Mouse (Mus musculus): ENCODE results near the gene Bsn. TPM values are rescaled to one million over a fixed set of nuclear protein-coding genes. Genes with fewer than 3 reads are reported as not detected.

The Bsn gene
- 5.4 and 6.1 TPM in 2 replicates for polyA plus RNA-seq (2016; fragmentation: Nextera tagmentation; extraction: Ambion mirVana)

- Histone ChIP-seq H3K9ac (peak within 1 kb of the TSS; percentile 81), H3K4me1 (peaks cover 25% of the 10 kb centered on the region), H3K9me3 (replicated peaks) (no peaks in the 10 kb centered on the region), H3K27me3 (0 out of 2 replicates have a peak, but pooled peaks cover 3% of the 10 kb centered on the region), H3K4me2 (replicated peaks) (peak within 1 kb of the TSS; percentile 76), H3K27ac (peak within 1 kb of the TSS; percentile 84), H3K4me3 (peak within 1 kb of the TSS; percentile 64), H3K36me3 (peaks cover 6% of the 10 kb centered on the region; the same call in 1 of the 2 replicates)
- WGBS = 1% methylated on average over 82 of the region's 91 CpGs
- peak; percentile 85 for ATAC-seq (ENCODE audit: low FRiP score)
These were observed at the start of gene Bsn for GRCm38 (mm10) chr9:108189787-108190679. Gene Bsn, minus strand, starts transcription at chr9:108190384.

GRCm38 (mm10) chr9:108239951-108240350 is 49.8 kb upstream of the Bsn start:
- Histone ChIP-seq H3K4me2 (replicated peaks) (no peak overlapping the region), H3K36me3 (peaks cover 1% of the 10 kb centered on the region; the same call in 1 of the 2 replicates), H3K4me3 (no peak overlapping the region), H3K9ac (no peak overlapping the region), H3K4me1 (0 out of 2 replicates have a peak, but pooled peaks cover 3% of the 10 kb centered on the region), H3K9me3 (replicated peaks) (no peaks in the 10 kb centered on the region), H3K27me3 (no peaks in the 10 kb centered on the region), H3K27ac (no peak overlapping the region)
- ATAC-seq (ENCODE audit: low FRiP score) = no peak
- WGBS = 64% methylated on average over 5 of the region's 5 CpGs

GRCm38 (mm10) chr9:108238831-108239230 is 48.6 kb upstream of the Bsn start:
- WGBS = 80% methylated on average over 3 of the region's 3 CpGs
- H3K27me3 ChIP-seq = no peaks in the 10 kb centered on the region

GRCm38 (mm10) chr9:108238402-108238801 is 48.2 kb upstream of the Bsn start:
- no peak overlapping the region for H3K4me2 ChIP-seq (replicated peaks)
- 0 out of 2 replicates have a peak, but pooled peaks cover 3% of the 10 kb centered on the region for H3K4me1 ChIP-seq
- H3K27ac ChIP-seq = no peak overlapping the region
- no peaks in the 10 kb centered on the region for H3K27me3 ChIP-seq
- no peak overlapping the region for H3K9ac ChIP-seq
- H3K9me3 ChIP-seq (replicated peaks) = no peaks in the 10 kb centered on the region
- no peak for ATAC-seq (ENCODE audit: low FRiP score)
- H3K36me3 ChIP-seq = peaks cover 4% of the 10 kb centered on the region; the same call in 1 of the 2 replicates
- 95% methylated on average over 2 of the region's 2 CpGs for WGBS
- H3K4me3 ChIP-seq = no peak overlapping the region

More at GRCm38 (mm10) chr9:108238831-108239230, 48.6 kb upstream of the Bsn start:
- Histone ChIP-seq H3K4me3 (no peak overlapping the region), H3K9ac (no peak overlapping the region), H3K9me3 (replicated peaks) (no peaks in the 10 kb centered on the region), H3K27ac (no peak overlapping the region), H3K4me1 (0 out of 2 replicates have a peak, but pooled peaks cover 3% of the 10 kb centered on the region), H3K4me2 (replicated peaks) (no peak overlapping the region), H3K36me3 (peaks cover 4% of the 10 kb centered on the region; the same call in 1 of the 2 replicates)
- ATAC-seq (ENCODE audit: low FRiP score) = no peak

GRCm38 (mm10) chr9:108234682-108235081 is 44.5 kb upstream of the Bsn start:
- no peak for ATAC-seq (ENCODE audit: low FRiP score)
- H3K4me1 ChIP-seq = 0 out of 2 replicates have a peak, but pooled peaks cover 3% of the 10 kb centered on the region
- H3K27ac ChIP-seq = no peak overlapping the region
- H3K9ac ChIP-seq = no peak overlapping the region
- no peak overlapping the region for H3K4me3 ChIP-seq
- 95% methylated on average over 2 of the region's 2 CpGs for WGBS
- no peaks in the 10 kb centered on the region for H3K9me3 ChIP-seq (replicated peaks)
- H3K27me3 ChIP-seq = no peaks in the 10 kb centered on the region
- peaks cover 4% of the 10 kb centered on the region; the same call in 1 of the 2 replicates for H3K36me3 ChIP-seq
- no peak overlapping the region for H3K4me2 ChIP-seq (replicated peaks)

GRCm38 (mm10) chr9:108232908-108233307 is 42.7 kb upstream of the Bsn start:
- Histone ChIP-seq H3K4me2 (replicated peaks) (no peak overlapping the region), H3K27me3 (no peaks in the 10 kb centered on the region), H3K36me3 (peaks cover 4% of the 10 kb centered on the region; the same call in 1 of the 2 replicates), H3K27ac (no peak overlapping the region), H3K4me1 (0 out of 2 replicates have a peak, but pooled peaks cover 2% of the 10 kb centered on the region), H3K9ac (no peak overlapping the region), H3K9me3 (replicated peaks) (no peaks in the 10 kb centered on the region), H3K4me3 (no peak overlapping the region)
- 95% methylated on average over 2 of the region's 2 CpGs for WGBS
- ATAC-seq (ENCODE audit: low FRiP score) = no peak

GRCm38 (mm10) chr9:108227911-108228649 is 37.9 kb upstream of the Bsn start:
- no peak overlapping the region for H3K27ac ChIP-seq
- H3K27me3 ChIP-seq = no peaks in the 10 kb centered on the region
- H3K4me2 ChIP-seq (replicated peaks) = no peak overlapping the region
- H3K4me3 ChIP-seq = no peak overlapping the region
- no peak overlapping the region for H3K9ac ChIP-seq
- H3K4me1 ChIP-seq = 0 out of 2 replicates have a peak, but pooled peaks cover 2% of the 10 kb centered on the region
- ATAC-seq (ENCODE audit: low FRiP score) = no peak
- 41% methylated on average over 2 of the region's 2 CpGs for WGBS
- no peaks in the 10 kb centered on the region for H3K9me3 ChIP-seq (replicated peaks)
- H3K36me3 ChIP-seq = no peaks in the 10 kb centered on the region; the same call in 1 of the 2 replicates

- H3K9ac ChIP-seq = no peak overlapping the region
- H3K9me3 ChIP-seq (replicated peaks) = no peaks in the 10 kb centered on the region
- no peak for ATAC-seq (ENCODE audit: low FRiP score)
- no peak overlapping the region for H3K27ac ChIP-seq
- 84% methylated on average over 2 of the region's 2 CpGs for WGBS
- H3K27me3 ChIP-seq = no peaks in the 10 kb centered on the region
- H3K4me3 ChIP-seq = no peak overlapping the region
- no peak overlapping the region for H3K4me2 ChIP-seq (replicated peaks)
- 0 out of 2 replicates have a peak, but pooled peaks cover 2% of the 10 kb centered on the region for H3K4me1 ChIP-seq
- H3K36me3 ChIP-seq = no peaks in the 10 kb centered on the region; the same call in 1 of the 2 replicates
These were observed 35.0 kb upstream of the Bsn start for GRCm38 (mm10) chr9:108225166-108225565.

GRCm38 (mm10) chr9:108223633-108224032 is 33.4 kb upstream of the Bsn start:
- Histone ChIP-seq H3K4me1 (0 out of 2 replicates have a peak, but pooled peaks cover 2% of the 10 kb centered on the region), H3K27ac (no peak overlapping the region), H3K4me3 (no peak overlapping the region), H3K9me3 (replicated peaks) (no peaks in the 10 kb centered on the region), H3K4me2 (replicated peaks) (no peak overlapping the region), H3K27me3 (no peaks in the 10 kb centered on the region), H3K9ac (no peak overlapping the region), H3K36me3 (no peaks in the 10 kb centered on the region; the same call in 1 of the 2 replicates)
- no peak for ATAC-seq (ENCODE audit: low FRiP score)
- 93% methylated on average over 1 of the region's 1 CpGs for WGBS

GRCm38 (mm10) chr9:108221566-108221965 is 31.4 kb upstream of the Bsn start:
- 96% methylated on average over 3 of the region's 3 CpGs for WGBS
- Histone ChIP-seq H3K9me3 (replicated peaks) (no peaks in the 10 kb centered on the region), H3K27me3 (no peaks in the 10 kb centered on the region), H3K27ac (no peak overlapping the region), H3K4me3 (no peak overlapping the region), H3K4me1 (no peaks in the 10 kb centered on the region), H3K9ac (no peak overlapping the region), H3K4me2 (replicated peaks) (no peak overlapping the region), H3K36me3 (peaks cover 18% of the 10 kb centered on the region)
- ATAC-seq (ENCODE audit: low FRiP score) = no peak

- ATAC-seq (ENCODE audit: low FRiP score) = no peak
- H3K9ac ChIP-seq = no peak overlapping the region
- no peaks in the 10 kb centered on the region for H3K27me3 ChIP-seq
- peaks cover 25% of the 10 kb centered on the region for H3K36me3 ChIP-seq
- H3K4me2 ChIP-seq (replicated peaks) = no peak overlapping the region
- no peaks in the 10 kb centered on the region for H3K4me1 ChIP-seq
- H3K4me3 ChIP-seq = no peak overlapping the region
- no peaks in the 10 kb centered on the region for H3K9me3 ChIP-seq (replicated peaks)
- no peak overlapping the region; the same call in 1 of the 2 replicates for H3K27ac ChIP-seq
- 97% methylated on average over 1 of the region's 1 CpGs for WGBS
These were observed 30.2 kb upstream of the Bsn start for GRCm38 (mm10) chr9:108220380-108220774.

Measured in hindbrain, embryonic 12.5 days (tissue).